Mouse (Mus musculus): Measurements from ENCODE around the gene Camta1.

GRCm38 (mm10) chr4:151216553-151217292 is 645.0 kb downstream of the Camta1 start:
- TF ChIP-seq CTCF (IDR thresholded peaks at IDR 0.05; ENCODE audit: low read depth) (peak; percentile 30), EP300 (optimal IDR thresholded peaks at IDR 0.05) (no peak)

All from stomach, postnatal 0 days (tissue).